Mouse (Mus musculus): ENCODE results near the gene E130309D02Rik.

The E130309D02Rik gene

DNA sequence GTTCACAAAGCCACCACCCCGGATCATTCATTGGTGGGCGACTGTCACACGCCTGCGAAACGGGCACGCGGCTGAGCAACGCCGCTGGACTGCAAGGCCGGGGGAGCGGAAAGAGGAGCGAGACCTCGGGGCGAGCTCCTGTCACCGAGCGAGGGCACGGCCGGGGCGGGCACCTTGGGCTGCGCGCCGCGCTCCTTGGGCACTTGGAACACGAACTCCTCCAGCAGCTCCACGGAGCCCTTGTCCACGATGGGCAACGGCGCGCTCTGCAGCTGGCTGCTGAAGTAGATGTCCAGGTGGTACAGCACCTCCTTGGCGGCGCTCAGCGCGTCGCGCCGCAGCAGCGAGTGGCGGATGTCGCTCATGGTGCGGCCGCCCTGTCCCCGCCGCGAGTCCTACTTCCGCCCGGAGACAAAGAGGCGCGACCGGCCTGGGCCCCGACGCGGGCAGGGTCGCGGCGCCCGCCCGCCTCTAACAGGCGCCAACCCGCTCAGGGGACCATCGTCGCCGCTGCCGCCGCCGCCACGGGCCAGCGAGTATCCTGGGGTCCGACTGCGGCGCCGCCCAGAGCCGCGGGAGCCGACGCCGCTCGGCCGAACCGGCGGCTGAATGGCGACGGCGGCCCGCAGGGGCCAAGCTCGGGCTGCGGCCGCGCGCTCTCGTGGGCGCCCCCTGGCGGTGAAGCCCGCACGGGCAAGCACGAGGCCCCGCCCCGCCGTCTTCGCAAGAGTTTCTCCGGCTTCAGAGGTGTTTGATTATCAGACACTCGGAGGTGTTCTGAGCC is at the start of gene E130309D02Rik:
E130309D02Rik (minus strand) TSS at position 631 of the 784 bp plus-strand sequence.
- peak; percentile 55 for DNase-seq

DNA sequence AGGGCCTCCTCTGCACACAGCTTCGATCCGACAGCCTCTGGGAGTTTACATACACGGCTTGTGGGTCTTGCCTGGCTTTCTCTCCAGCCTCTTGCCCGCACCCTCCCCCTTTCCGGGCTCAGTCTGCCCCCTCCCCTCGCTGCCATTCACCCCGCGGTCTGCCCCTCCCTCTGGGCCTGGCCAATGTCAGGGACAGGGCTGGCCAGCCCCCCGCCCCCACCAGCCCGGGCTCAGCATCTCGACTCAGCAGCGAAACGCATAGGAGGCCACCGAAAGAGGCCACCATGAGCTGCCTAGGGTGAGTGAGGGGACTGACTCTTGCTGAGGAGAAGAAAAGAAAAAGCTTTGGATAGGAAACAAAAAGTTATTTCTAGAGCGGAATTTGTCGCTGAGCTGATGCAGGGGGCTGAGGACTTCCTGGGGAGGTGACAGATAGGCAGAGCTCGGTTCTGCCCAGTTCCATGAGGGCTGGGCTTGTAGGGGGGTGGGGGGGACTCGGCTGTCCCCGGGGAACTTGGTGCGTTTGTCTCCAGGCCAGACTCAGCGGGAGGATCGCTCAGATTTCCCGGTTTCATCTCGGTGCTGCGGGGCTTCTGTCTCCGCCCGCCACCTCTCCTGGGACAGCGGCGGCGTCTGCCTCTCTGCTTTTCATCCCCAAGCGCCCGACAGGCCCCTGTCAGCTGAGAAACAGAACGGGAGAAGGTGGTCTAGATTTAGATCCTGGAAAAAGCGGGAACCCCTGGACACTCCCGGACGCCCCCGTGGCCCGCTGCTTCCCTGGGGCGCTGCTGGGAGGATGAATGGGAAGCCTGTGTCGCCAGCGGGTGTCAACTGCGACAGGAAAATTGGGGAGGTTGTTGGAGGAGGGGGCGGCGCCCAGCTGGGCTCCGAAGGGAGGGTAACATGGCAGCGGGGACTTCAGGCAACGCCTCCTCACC is 48.8 kb upstream of the E130309D02Rik start:
- no peak for DNase-seq

GRCm38 (mm10) chr5:143361428-143361827 is 46.3 kb upstream of the E130309D02Rik start:
- no peak for DNase-seq

DNA sequence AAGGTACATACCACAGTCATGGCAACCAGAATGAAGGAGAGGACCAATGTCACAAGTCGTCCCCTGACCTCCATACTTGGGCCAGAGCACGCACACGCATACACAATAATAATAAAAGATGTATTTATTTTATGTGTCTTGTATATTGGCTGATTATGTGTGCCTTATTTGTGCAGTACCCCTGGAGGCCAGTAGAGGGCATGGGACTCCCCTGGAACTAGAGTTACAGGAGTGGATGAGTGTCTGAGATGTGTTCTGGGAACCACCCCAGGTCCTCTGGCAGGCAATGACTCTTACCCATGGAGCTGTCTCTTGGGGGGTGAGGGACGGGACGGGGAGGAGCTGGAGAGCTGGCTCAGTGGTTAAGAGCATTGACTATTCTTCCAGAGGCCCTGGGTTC is 44.8 kb upstream of the E130309D02Rik start:
- no peak for DNase-seq

GRCm38 (mm10) chr5:143359263-143359662 is 44.1 kb upstream of the E130309D02Rik start:
- no peak for DNase-seq

- no peak for DNase-seq
Measured at GRCm38 (mm10) chr5:143357564-143357963, 42.4 kb upstream of the E130309D02Rik start.

DNA sequence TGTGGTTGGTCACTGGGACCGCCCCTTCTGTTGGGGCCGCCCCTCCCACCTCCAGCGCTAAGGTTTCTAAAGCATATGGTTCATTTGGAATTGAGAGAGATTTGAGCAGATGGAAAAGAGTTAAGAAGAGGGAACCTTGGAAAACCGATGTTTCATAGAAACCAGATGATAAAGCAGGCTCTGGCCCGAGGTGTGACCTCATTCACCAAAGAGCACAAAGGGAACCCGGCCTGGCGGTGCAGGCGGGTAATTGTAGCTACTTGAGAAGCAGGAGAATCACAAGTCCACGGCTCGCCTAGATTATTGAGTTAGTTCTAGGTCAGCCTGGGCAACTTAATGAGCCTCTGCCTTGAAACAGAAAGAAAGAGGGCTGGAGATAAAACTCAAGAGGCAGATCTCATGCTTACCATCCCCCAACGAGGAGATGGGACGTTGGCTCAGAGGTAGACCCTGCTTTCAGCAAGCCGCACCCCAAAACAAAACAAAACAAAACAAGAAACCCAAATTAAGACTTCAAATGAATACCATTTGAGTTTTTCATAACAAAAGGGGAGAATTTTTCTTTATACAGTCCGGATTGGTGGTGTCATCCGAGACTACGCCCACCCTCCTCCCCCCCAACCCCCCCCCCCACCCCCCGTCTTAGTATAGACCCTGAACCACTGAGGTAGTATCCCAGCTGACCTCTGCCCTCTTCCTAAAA is 41.7 kb upstream of the E130309D02Rik start, which contains the start of gene Grid2ip:
Grid2ip (plus strand) TSS at position 653 of the 703 bp plus-strand sequence.
- DNase-seq = no peak

DNA sequence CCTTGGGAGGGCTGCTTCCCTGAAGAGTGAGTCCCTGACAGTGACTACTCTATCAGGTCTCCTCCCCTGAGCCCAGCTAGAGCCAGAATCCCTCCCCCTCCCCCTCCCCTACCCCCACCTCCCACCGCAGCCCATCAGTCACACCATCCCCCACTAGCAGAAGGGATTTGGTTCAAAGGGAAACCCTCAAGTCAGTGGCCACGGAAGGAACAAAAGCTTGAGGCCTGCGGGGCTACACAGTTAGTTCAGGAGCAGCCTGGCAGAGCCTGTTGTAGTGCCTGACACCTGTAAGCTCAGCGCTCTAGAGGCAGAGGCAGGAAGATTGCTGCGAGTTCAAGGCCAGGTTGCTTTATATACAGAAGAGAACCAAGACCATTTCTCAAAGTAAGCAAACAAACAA is 40.9 kb upstream of the E130309D02Rik start:
- DNase-seq = no peak

- DNase-seq = no peak
Measured at GRCm38 (mm10) chr5:143346367-143346766, 31.2 kb upstream of the E130309D02Rik start.

GRCm38 (mm10) chr5:143339603-143340002 is 24.4 kb upstream of the E130309D02Rik start:
- no peak for DNase-seq

GRCm38 (mm10) chr5:143336559-143336958 is 21.4 kb upstream of the E130309D02Rik start:
- no peak for DNase-seq

DNA sequence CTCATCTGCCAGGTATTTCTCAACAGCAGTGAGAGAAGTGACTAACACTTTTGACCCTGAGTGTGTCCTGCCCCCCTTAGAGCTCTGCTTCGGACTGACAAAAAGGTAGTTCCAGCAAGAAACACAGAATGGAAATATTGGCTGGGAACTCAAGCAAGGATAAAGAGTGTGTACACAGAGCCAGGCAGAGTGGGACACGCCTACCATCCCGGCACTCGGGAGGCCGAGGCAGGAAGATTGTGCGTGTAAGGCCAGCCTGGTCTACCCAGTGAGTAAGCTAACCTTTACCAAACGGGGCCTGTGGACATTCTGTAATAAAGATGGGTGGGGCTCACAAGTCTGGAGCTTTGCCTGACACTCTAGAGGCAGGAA is 19.9 kb upstream of the E130309D02Rik start:
- DNase-seq = no peak

DNA sequence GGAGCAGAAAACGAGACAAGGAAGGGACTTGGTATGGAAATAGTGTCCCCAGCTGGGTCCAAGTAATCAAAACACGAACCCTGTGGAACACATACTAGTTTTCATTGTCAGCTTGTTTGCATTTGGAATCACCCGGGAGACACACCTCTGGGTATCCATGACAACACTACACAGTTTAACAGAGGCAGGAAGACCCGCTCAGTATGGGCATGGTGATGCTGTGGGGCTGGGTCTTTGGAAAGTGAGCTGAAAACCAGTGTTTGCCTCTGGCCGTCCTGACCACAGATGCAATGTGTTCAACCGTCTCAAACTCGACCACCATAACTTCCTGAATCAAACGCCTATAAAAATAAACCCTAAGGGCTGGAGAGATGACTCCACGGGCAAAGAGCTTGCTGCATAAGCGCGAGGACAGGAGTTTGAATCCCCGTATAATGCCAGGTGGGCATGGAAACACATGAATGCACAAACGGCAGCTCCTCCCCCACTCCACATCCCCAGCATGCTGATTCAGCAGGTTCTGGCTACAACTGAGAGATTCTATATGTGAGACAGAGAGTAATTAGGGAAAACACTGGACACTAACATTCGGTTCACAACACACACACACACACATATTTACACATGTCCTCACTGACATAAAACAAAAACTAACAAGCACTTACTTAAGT is 19.4 kb upstream of the E130309D02Rik start:
- no peak for DNase-seq

DNA sequence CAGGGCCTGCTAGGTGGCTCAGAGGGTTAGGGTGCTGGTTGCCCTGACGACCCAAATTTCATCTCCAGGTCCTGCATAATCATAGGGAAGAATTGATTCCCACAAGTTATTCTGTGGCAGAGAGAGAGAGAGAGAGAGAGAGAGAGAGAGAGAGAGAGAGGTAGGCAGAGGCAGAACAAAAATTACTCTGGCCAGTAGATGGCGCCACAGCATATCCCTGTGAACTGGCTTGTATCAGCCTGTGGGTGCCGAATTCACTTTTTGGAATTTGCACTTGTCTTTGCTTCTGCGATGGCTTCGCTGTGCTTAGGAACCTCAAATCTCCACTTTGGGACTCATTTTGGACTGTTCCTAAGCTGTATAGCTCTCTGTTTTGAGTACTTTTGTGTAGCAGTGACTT is 18.7 kb upstream of the E130309D02Rik start:
- DNase-seq = peak; percentile 84

DNA sequence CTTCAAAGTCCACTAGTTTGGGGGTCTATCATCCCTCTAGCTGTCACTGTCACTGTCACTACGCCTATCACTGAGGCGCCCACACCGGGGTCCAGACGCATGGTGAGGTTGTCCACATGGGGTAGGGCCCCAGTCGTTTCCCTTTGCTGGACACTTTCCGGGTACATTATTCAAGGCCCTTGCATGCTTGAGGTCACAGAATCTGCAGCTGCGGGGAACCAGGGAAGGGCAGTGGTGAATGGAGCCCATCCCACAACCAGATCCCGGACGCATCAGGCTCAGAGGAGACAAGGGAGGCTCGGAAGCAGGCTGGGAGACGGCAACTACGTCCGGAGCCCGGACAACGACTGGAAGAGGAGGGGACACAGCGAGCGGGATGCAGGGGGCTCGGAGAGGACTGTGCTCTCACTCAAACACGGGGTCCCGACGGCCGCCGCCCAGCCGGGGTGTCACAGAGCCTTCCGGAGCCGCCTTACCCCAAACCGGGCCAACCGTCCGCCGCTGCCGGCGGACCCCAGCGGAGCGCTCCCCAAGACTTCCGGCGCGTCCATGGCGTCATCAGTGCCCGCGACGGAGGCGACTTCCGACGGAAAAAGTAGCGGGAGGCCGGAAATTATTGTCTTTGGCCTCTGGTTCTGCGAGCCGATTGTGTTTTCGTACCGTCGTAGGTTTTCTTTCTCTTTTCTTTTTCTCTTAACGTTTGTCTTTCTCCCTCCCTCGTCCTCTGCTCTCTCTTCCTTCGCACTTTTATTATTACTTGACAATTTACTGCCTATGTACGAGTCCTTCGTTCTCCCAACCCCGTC is 13.7 kb upstream of the E130309D02Rik start, which contains the start of gene Zdhhc4:
Zdhhc4 (minus strand) TSS at position 567 of the 806 bp plus-strand sequence.
- DNase-seq = peak; percentile 85

GRCm38 (mm10) chr5:143317288-143317610 is 2.1 kb upstream of the E130309D02Rik start:
- no peak for DNase-seq

DNA sequence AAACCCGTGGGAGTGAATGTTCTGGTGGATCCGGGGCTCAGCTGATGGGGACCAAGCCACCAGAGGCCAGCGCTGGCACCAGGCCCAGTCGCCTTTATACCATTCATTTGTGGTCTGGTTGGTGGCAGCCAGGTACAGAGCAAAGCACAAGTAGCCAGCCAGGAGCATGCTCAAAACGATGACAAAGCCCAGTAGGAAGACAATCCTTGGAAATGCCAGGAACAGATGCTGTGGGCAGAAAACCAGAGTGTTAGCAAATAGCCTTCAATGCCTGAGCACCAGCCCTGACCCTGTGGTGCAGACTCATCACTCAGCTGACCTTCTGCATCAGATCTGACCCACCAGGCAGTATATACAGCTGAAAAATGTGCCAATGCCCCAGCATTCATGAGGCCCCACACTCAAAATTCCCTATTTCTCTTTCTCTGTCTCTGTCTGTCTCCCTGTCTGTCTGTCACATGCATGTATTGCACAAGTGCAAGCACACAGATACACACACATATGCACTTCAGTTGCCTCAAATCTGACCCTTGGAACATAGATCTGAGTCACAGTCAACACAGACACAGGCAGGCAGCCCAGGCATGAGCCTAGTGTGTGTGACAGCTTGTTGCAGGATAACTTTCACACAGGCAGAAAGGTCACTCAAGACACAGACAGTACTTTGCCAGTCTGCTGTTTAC is 1.6 kb upstream of the E130309D02Rik start:
- DNase-seq = no peak

GRCm38 (mm10) chr5:143315514-143315888 is 341 bp upstream of the E130309D02Rik start:
- DNase-seq = no peak

- DNase-seq = no peak
Measured at GRCm38 (mm10) chr5:143314183-143314729, 904 bp downstream of the E130309D02Rik start.

DNA sequence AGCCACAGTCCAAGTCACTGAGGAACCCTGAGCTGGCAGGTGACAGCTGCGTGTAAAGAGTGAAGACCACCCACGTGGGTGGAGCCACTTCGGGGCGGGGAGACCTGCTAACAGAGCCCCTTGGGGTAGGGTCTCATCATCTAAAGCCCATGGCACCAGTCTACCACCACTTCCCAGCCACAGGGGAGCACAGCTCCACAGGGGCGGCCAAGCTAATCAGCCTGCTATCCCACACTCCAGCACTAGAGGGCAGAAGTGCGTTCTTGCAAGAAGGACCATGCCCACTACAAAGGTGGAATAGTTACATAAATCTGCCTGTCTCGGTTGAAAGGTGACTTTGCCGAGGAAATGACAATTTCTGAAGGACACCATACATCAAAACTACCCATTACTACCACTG is 3.3 kb downstream of the E130309D02Rik start:
- DNase-seq = peak; percentile 80

- DNase-seq = no peak
Measured at GRCm38 (mm10) chr5:143309916-143310315, 5.2 kb downstream of the E130309D02Rik start.
